Mouse (Mus musculus): ENCODE results near the gene S100a3.

GRCm38 (mm10) chr3:90614611-90615251, 54.4 kb downstream of the S100a3 start:
- TF ChIP-seq EP300 (IDR thresholded peaks at IDR 0.05; ENCODE audit: low read depth) (no peak), CTCF (IDR thresholded peaks at IDR 0.05; ENCODE audit: low read depth) (no peak)

All from liver, postnatal 0 days (tissue).